ENCODE assay signal across 27 mouse cellular contexts in genomic region chr5:145300469-145300868, GRCm38 (mm10). TPM values are rescaled to one million over a fixed set of nuclear protein-coding genes. Genes with fewer than 3 reads are reported as not detected.
A peak's percentile ranks its signal among the peaks of the same experiment; 100 is the strongest.
DNase-seq lines count a peak whose midpoint lies in the region; ATAC-seq lines count a peak whose summit lies in the region.
"Had no signal": no experiment of that assay in that cellular context is flagged by ENCODE, and none has a peak within 500 bp of the region (broad histone marks: within the 10 kb centered on the region; RNA-seq: fewer than 3 reads in every experiment).

No protein-coding gene starts in this region.

- H3K27ac ChIP-seq in forebrain, embryonic 10.5 days: no peak overlapping the region
- no peak overlapping the region for H3K27ac ChIP-seq in forebrain, embryonic 12.5 days
- H3K27ac ChIP-seq in limb, embryonic 11.5 days (replicated peaks; ENCODE audit: low read depth, low read length): no peak overlapping the region
- no peak overlapping the region for H3K27ac ChIP-seq in limb, embryonic 10.5 days
- H3K27ac ChIP-seq: embryonic facial prominence, embryonic 10.5 days; embryonic facial prominence, embryonic 12.5 days; forebrain, embryonic 13.5 days; forebrain, embryonic 15.5 days had no signal

- no peak overlapping the region for H3K9ac ChIP-seq in forebrain, embryonic 12.5 days
- H3K9ac ChIP-seq in limb, embryonic 11.5 days (ENCODE audit: low read length): no peak overlapping the region
- H3K9ac ChIP-seq: embryonic facial prominence, embryonic 12.5 days; forebrain, embryonic 13.5 days; forebrain, embryonic 15.5 days; forebrain, postnatal 0 days had no signal

- no peak overlapping the region for H3K4me3 ChIP-seq in forebrain, embryonic 10.5 days
- no peak overlapping the region for H3K4me3 ChIP-seq in forebrain, embryonic 12.5 days (replicated peaks)
- H3K4me3 ChIP-seq in limb, embryonic 11.5 days (ENCODE audit: low read depth, low read length): no peak overlapping the region
- H3K4me3 ChIP-seq in limb, embryonic 10.5 days: no peak overlapping the region
- H3K4me3 ChIP-seq: embryonic facial prominence, embryonic 10.5 days; embryonic facial prominence, embryonic 12.5 days; forebrain, embryonic 13.5 days; forebrain, embryonic 15.5 days had no signal

- no peak for ATAC-seq in forebrain, embryonic 12.5 days (ENCODE audit: low FRiP score)
- no peak for ATAC-seq in limb, embryonic 11.5 days (ENCODE audit: insufficient number of reproducible peaks, low FRiP score, low TSS enrichment, low read depth)
- ATAC-seq: activated CD4-positive, CD25-positive, alpha-beta regulatory T cell, adult 4 months; CD4-positive, CD25-positive, alpha-beta regulatory T cell, adult 4 months; forebrain, embryonic 13.5 days; forebrain, embryonic 15.5 days; forebrain, postnatal 0 days; Patski had no signal

- H3K4me2 ChIP-seq in forebrain, embryonic 12.5 days: no peak overlapping the region
- H3K4me2 ChIP-seq in limb, embryonic 11.5 days (ENCODE audit: low read depth, severe bottlenecking): no peak overlapping the region
- H3K4me2 ChIP-seq: embryonic facial prominence, embryonic 12.5 days; forebrain, embryonic 13.5 days; forebrain, embryonic 15.5 days had no signal

- DNase-seq in forebrain, embryonic 10.5 days (ENCODE audit: extremely low spot score, low spot score): peak; percentile 4
- peak; percentile 59 for DNase-seq in heart, adult 11 months
- no peak for DNase-seq in heart, postnatal 4 days
- peak; percentile 4 for DNase-seq in limb, embryonic 11.5 days (ENCODE audit: low spot score)
- no peak for DNase-seq in limb, embryonic 10.5 days (ENCODE audit: low spot score)
- DNase-seq: adrenal gland, adult 8-10 months; adrenal gland, postnatal 14 days; adrenal gland, postnatal 36 days; B cell, adult 2 months; cerebellum, adult 11-12 months; cerebellum, adult 2 months; cerebellum, adult 9-10 months; cerebellum, postnatal 10 days; cerebellum, postnatal 25 days; forebrain, postnatal 0 days had no signal

- H3K9me3 ChIP-seq in forebrain, embryonic 10.5 days: no peaks in the 10 kb centered on the region
- no peaks in the 10 kb centered on the region for H3K9me3 ChIP-seq in forebrain, embryonic 12.5 days
- H3K9me3 ChIP-seq in limb, embryonic 11.5 days (ENCODE audit: control insufficient read depth, low read length): no peaks in the 10 kb centered on the region
- no peaks in the 10 kb centered on the region for H3K9me3 ChIP-seq in limb, embryonic 10.5 days (replicated peaks)
- H3K9me3 ChIP-seq: embryonic facial prominence, embryonic 10.5 days; embryonic facial prominence, embryonic 12.5 days; forebrain, embryonic 13.5 days; forebrain, embryonic 15.5 days; G1E had no signal

- no peaks in the 10 kb centered on the region for H3K4me1 ChIP-seq in forebrain, embryonic 10.5 days
- no peaks in the 10 kb centered on the region for H3K4me1 ChIP-seq in forebrain, embryonic 12.5 days
- H3K4me1 ChIP-seq in limb, embryonic 11.5 days (ENCODE audit: control insufficient read depth, insufficient read depth, low read length): no peaks in the 10 kb centered on the region
- H3K4me1 ChIP-seq in limb, embryonic 10.5 days: no peaks in the 10 kb centered on the region
- H3K4me1 ChIP-seq: embryonic facial prominence, embryonic 10.5 days; embryonic facial prominence, embryonic 12.5 days; forebrain, embryonic 13.5 days; forebrain, embryonic 15.5 days had no signal

- no peaks in the 10 kb centered on the region for H3K27me3 ChIP-seq in forebrain, embryonic 10.5 days (ENCODE audit: poor library complexity, severe bottlenecking)
- H3K27me3 ChIP-seq in forebrain, embryonic 12.5 days: no peaks in the 10 kb centered on the region
- H3K27me3 ChIP-seq in limb, embryonic 11.5 days (ENCODE audit: control insufficient read depth, insufficient read depth, low read length): no peaks in the 10 kb centered on the region
- no peaks in the 10 kb centered on the region for H3K27me3 ChIP-seq in limb, embryonic 10.5 days (ENCODE audit: low read depth, poor library complexity, severe bottlenecking)
- H3K27me3 ChIP-seq: CH12.LX; embryonic facial prominence, embryonic 12.5 days; forebrain, embryonic 13.5 days; forebrain, embryonic 15.5 days; Patski had no signal

- no peaks in the 10 kb centered on the region for H3K36me3 ChIP-seq in forebrain, embryonic 10.5 days (replicated peaks)
- no peaks in the 10 kb centered on the region for H3K36me3 ChIP-seq in forebrain, embryonic 12.5 days (replicated peaks)
- no peaks in the 10 kb centered on the region for H3K36me3 ChIP-seq in limb, embryonic 11.5 days (ENCODE audit: control insufficient read depth, insufficient read depth, low read length)
- H3K36me3 ChIP-seq in limb, embryonic 10.5 days: no peaks in the 10 kb centered on the region
- H3K36me3 ChIP-seq: embryonic facial prominence, embryonic 10.5 days; embryonic facial prominence, embryonic 12.5 days; forebrain, embryonic 15.5 days; G1E had no signal

RNA-seq across cellular contexts. Expression of gene Zscan25, which starts 20.2 kb away (rescaled TPM):
- 0.42 and 0.46 TPM in 2 replicates for polyA plus RNA-seq in forebrain, embryonic 10.5 days (2016; fragmentation: Nextera tagmentation; extraction: Ambion mirVana)
- polyA plus RNA-seq in forebrain, embryonic 12.5 days (2016; fragmentation: Nextera tagmentation; extraction: Ambion mirVana): 0.66 and 0.73 TPM in 2 replicates
- 10 to 100 TPM; 15.4 to 15.9 TPM for total RNA-seq in heart, postnatal 4 days (2021)
- polyA plus RNA-seq in limb, embryonic 11.5 days (2014; fragmentation: Nextera tagmentation; extraction: Ambion mirVana): 0.40 and 0.94 TPM in 2 replicates
- polyA plus RNA-seq in limb, embryonic 10.5 days (2016; fragmentation: Nextera tagmentation; extraction: Ambion mirVana): 0.43 and 0.67 TPM in 2 replicates

RNA-seq across cellular contexts. Expression of gene Cyp3a57, which starts 44.6 kb away (rescaled TPM):
- polyA plus RNA-seq in forebrain, embryonic 10.5 days (2016; fragmentation: Nextera tagmentation; extraction: Ambion mirVana): not detected in 2 replicates
- not detected in 2 replicates for polyA plus RNA-seq in forebrain, embryonic 12.5 days (2016; fragmentation: Nextera tagmentation; extraction: Ambion mirVana)
- total RNA-seq in heart, postnatal 4 days (2021): not detected
- polyA plus RNA-seq in limb, embryonic 11.5 days (2014; fragmentation: Nextera tagmentation; extraction: Ambion mirVana): not detected in 2 replicates
- polyA plus RNA-seq in limb, embryonic 10.5 days (2016; fragmentation: Nextera tagmentation; extraction: Ambion mirVana): not detected in 2 replicates
- total RNA-seq: adrenal gland, adult 18-20 months; adrenal gland, postnatal 14 days; adrenal gland, postnatal 36 days; CH12.LX; forebrain, postnatal 0 days; G1E had no signal
- polyA plus RNA-seq: activated CD4-positive, CD25-positive, alpha-beta regulatory T cell, adult 4 months; CD4-positive, CD25-positive, alpha-beta regulatory T cell, adult 4 months; embryonic facial prominence, embryonic 10.5 days; embryonic facial prominence, embryonic 12.5 days; embryonic facial prominence, embryonic 14.5 days; forebrain, embryonic 13.5 days; forebrain, embryonic 15.5 days; forebrain, postnatal 0 days; G1E; Patski had no signal

Comparison
In these comparisons a context has a peak if more than half of its experiments do, and no peak if none do; other contexts are left out.
1. DNase-seq: peak in forebrain, embryonic 10.5 days (single experiment), heart, adult 11 months (single experiment) and limb, embryonic 11.5 days (single experiment); none in heart, postnatal 4 days (single experiment) and limb, embryonic 10.5 days (single experiment).